Mouse (Mus musculus): Measurements from ENCODE around the gene Musk.

GRCm38 (mm10) chr4:58330016-58330415, 44.3 kb downstream of the Musk start:
- no peak for TF ChIP-seq CTCF (IDR thresholded peaks at IDR 0.05; ENCODE audit: borderline replicate concordance, control insufficient read depth, extremely low read depth, insufficient read depth, low read length, poor library complexity)
- TF ChIP-seq POLR2A (IDR thresholded peaks at IDR 0.05; ENCODE audit: control insufficient read depth, extremely low read depth, insufficient read depth, low read length, poor library complexity): no peak

Data from thymus, adult 2 months (tissue).